Mouse (Mus musculus): ENCODE data around the gene Ascl2. TPM values are rescaled to one million over a fixed set of nuclear protein-coding genes. Genes with fewer than 3 reads are reported as not detected.

The Ascl2 gene
- total and polyA plus RNA-seq, 2 experiments: not detected

GRCm38 (mm10) chr7:142917659-142918058 lies 51.4 kb downstream of the Ascl2 start:
- H3K4me3 ChIP-seq (ENCODE audit: insufficient read depth, low read depth, low read length): no peak overlapping the region
- DNase-seq (ENCODE audit: extremely low read depth, low read depth, low spot score): no peak
- H3K9ac ChIP-seq (ENCODE audit: low read depth, low read length): no peak overlapping the region
- TF ChIP-seq CTCF (IDR thresholded peaks at IDR 0.05; ENCODE audit: low read depth, low read length) (no peak), POLR2A (IDR thresholded peaks at IDR 0.05; ENCODE audit: extremely low read depth, insufficient read depth, low read length) (no peak)
- H3K27ac ChIP-seq (replicated peaks; ENCODE audit: insufficient read depth, low read depth, low read length): no peak overlapping the region
- no peaks in the 10 kb centered on the region for H3K4me1 ChIP-seq (ENCODE audit: control insufficient read depth, insufficient read depth, low read length)
- WGBS: 86% methylated on average over 5 of the region's 5 CpGs
- H3K79me2 ChIP-seq (ENCODE audit: control insufficient read depth, insufficient read depth, low read length): no peaks in the 10 kb centered on the region
- no peaks in the 10 kb centered on the region for H3K27me3 ChIP-seq (ENCODE audit: control insufficient read depth, insufficient read depth, low read length)
- no peaks in the 10 kb centered on the region for H3K36me3 ChIP-seq (ENCODE audit: control insufficient read depth, insufficient read depth, low read length)

Other genes with a start within 250 kb of the Ascl2 start
- not detected in 2 replicates for gene Ins2, start 225.9 kb downstream of the Ascl2 start, total RNA-seq (2014; rRNA removed)
- gene Ins2, start 225.9 kb downstream of the Ascl2 start, polyA plus RNA-seq (2012; rRNA removed): not detected in 2 replicates
- 0.60 TPM in 1 of 2 replicates, not detected in the other for gene Th, start 38.1 kb downstream of the Ascl2 start, total RNA-seq (2014; rRNA removed)
- gene Th, start 38.1 kb downstream of the Ascl2 start, polyA plus RNA-seq (2012; rRNA removed): not detected in 2 replicates
- gene Tspan32, start 35.8 kb upstream of the Ascl2 start, total RNA-seq (2014; rRNA removed): 0.46 and 1.1 TPM in 2 replicates
- gene Tspan32, start 35.8 kb upstream of the Ascl2 start, polyA plus RNA-seq (2012; rRNA removed): 0.56 and 1.0 TPM in 2 replicates
- 363 and 420 TPM in 2 replicates for gene Cd81, start 83.5 kb upstream of the Ascl2 start, total RNA-seq (2014; rRNA removed)
- gene Cd81, start 83.5 kb upstream of the Ascl2 start, polyA plus RNA-seq (2012; rRNA removed): 616 and 625 TPM in 2 replicates
- 11.9 and 13.4 TPM in 2 replicates for gene Tssc4, start 100.0 kb upstream of the Ascl2 start, total RNA-seq (2014; rRNA removed)
- 45.6 and 47.7 TPM in 2 replicates for gene Tssc4, start 100.0 kb upstream of the Ascl2 start, polyA plus RNA-seq (2012; rRNA removed)
- under 0.01 and 0.07 TPM in 2 replicates for gene Trpm5, start 125.4 kb upstream of the Ascl2 start, total RNA-seq (2014; rRNA removed)
- gene Trpm5, start 125.4 kb upstream of the Ascl2 start, polyA plus RNA-seq (2012; rRNA removed): 0.02 TPM in 1 of 2 replicates, not detected in the other
- 1.3 and 3.4 TPM in 2 replicates for gene Kcnq1, start 137.1 kb upstream of the Ascl2 start, total RNA-seq (2014; rRNA removed)
- 0.91 and 2.5 TPM in 2 replicates for gene Kcnq1, start 137.1 kb upstream of the Ascl2 start, polyA plus RNA-seq (2012; rRNA removed)

Measured in liver, adult 2 months (tissue).